Mouse (Mus musculus) forebrain, embryonic 15.5 days (tissue): ENCODE data around the gene Trnt1. TPM values are rescaled to one million over a fixed set of nuclear protein-coding genes. Genes with fewer than 3 reads are reported as not detected.

Source experiments
- ATAC-seq: fragments of 200-750 bp; cut with Nextera tagmentation; replicated peaks from 2 replicates; pipeline ENCODE4 v1.8.0; 2017; ENCODE audit warnings: mild to moderate bottlenecking, moderate TSS enrichment, moderate library complexity
- H3K27ac ChIP-seq: fragments of 300-500 bp; sonication (generic); replicated peaks from 2 replicates; pipeline ENCODE4 v1.5.1; 2015; ENCODE audit warnings: mild to moderate bottlenecking, inconsistent platforms
- H3K27me3 ChIP-seq: fragments of 300-500 bp; sonication (generic); 2 replicates; pipeline ENCODE4 v1.6.1; 2015; ENCODE audit warnings: inconsistent platforms
- H3K36me3 ChIP-seq: fragments of 300-500 bp; sonication (generic); 2 replicates; pipeline ENCODE4 v1.6.1; 2015; ENCODE audit warnings: mild to moderate bottlenecking, inconsistent platforms
- H3K4me1 ChIP-seq: fragments of 300-500 bp; sonication (generic); 2 replicates; pipeline ENCODE4 v1.6.1; 2015; ENCODE audit warnings: inconsistent platforms
- H3K4me2 ChIP-seq: fragments of 300-500 bp; sonication (generic); replicated peaks from 2 replicates; pipeline ENCODE4 v1.6.1; 2015; ENCODE audit warnings: mild to moderate bottlenecking, inconsistent platforms
- H3K4me3 ChIP-seq: fragments of 300-500 bp; sonication (generic); 2 replicates; pipeline ENCODE4 v1.5.1; 2015; ENCODE audit warnings: mild to moderate bottlenecking, inconsistent platforms
- H3K9ac ChIP-seq: fragments of 300-500 bp; sonication (generic); replicated peaks from 2 replicates; pipeline ENCODE4 v1.6.1; 2015; ENCODE audit warnings: mild to moderate bottlenecking, inconsistent platforms
- H3K9me3 ChIP-seq: fragments of 300-500 bp; sonication (generic); 2 replicates; pipeline ENCODE4 v1.6.1; 2016; ENCODE audit warnings: inconsistent platforms
- WGBS: fragments of 180-500 bp; shearing (Covaris S2); methylation state at CpG from one replicate; pipeline ENCODE4 v1.1.7; 2015; ENCODE audit warnings: mixed read lengths; 5-methylcytosine and 5-hydroxymethylcytosine counted together
- polyA plus RNA-seq: library from polyadenylated mRNA; unstranded; fragments of >200 nt; fragmentation: Nextera tagmentation; extraction: Ambion mirVana; gene quantifications from 2 replicates; pipeline ENCODE4 v1.2.1, GENCODE M21; 2015

The Trnt1 gene
- polyA plus RNA-seq, 1 experiment from 2014 or later: 71.6 TPM

DNA sequence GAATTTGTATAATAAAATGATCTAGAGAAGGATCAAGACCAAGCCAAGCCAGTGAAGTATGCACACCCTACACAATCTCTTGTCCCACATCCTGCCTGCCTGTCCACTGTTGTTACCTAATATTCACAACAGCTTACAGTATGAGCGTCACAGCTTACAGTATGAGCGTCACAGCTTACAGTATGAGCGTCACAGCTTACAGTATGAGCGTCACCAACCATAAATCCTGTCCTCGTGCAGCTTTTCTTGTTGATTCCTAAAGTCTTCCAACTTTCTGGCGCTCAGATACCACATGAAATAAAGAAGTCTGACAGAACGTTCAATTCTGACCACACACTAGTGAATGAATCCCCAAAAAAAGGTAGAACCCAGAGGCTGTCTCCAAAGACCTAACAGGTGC is 24.2 kb downstream of the Trnt1 start:
- Histone ChIP-seq H3K4me3 (no peak overlapping the region), H3K9me3 (no peaks in the 10 kb centered on the region), H3K27ac (no peak overlapping the region), H3K4me1 (no peaks in the 10 kb centered on the region), H3K9ac (no peak overlapping the region), H3K4me2 (no peak overlapping the region), H3K27me3 (no peaks in the 10 kb centered on the region), H3K36me3 (peaks cover 58% of the 10 kb centered on the region)
- ATAC-seq: no peak
- WGBS: 94% methylated on average over 7 of the region's 7 CpGs

- WGBS: 94% methylated on average over 10 of the region's 10 CpGs
- peaks cover 4% of the 10 kb centered on the region for H3K4me1 ChIP-seq
- ATAC-seq: no peak
- H3K4me3 ChIP-seq: no peak overlapping the region
- no peak overlapping the region for H3K4me2 ChIP-seq
- H3K27me3 ChIP-seq: no peaks in the 10 kb centered on the region
- no peak overlapping the region for H3K9ac ChIP-seq
- no peaks in the 10 kb centered on the region for H3K9me3 ChIP-seq
- peaks cover 53% of the 10 kb centered on the region for H3K36me3 ChIP-seq
- no peak overlapping the region for H3K27ac ChIP-seq
Observed at GRCm38 (mm10) chr6:106793621-106794020, 24.7 kb downstream of the Trnt1 start.

DNA sequence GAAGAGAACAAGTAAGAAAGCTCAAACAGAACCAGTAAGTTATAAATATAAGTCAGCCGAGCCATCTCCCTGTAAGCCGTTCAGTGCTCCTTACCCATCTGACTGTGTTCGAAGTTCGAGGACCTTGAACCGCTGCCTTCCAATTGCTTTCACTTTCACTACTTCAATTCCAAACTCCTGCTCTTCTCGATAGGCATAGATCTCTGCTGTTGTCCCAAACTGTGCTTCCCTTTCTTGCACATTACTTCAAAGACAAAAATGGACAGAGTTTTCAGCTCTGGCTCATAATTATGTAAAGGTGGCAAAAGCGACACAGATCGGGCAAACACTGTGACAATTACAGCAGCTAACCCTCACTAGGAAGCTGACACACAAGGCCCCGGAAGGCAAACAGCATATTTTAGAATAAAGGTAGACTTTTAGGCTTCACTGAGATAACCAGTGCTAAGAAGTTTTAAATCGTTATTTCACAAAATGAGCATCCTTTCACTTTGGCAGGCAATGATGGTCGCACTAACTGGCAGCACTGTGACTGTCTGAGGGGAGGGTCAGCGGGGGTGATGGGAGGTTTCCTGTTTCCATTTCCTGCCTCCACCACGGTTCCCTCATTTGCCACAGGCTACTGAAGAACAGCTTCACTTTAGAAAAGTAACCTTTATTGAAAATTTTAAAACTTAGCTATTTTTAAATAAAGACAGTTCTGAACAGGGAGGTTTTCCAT is 25.3 kb downstream of the Trnt1 start:
- Histone ChIP-seq H3K9ac (no peak overlapping the region), H3K27ac (no peak overlapping the region), H3K4me2 (no peak overlapping the region), H3K9me3 (no peaks in the 10 kb centered on the region), H3K4me3 (no peak overlapping the region), H3K27me3 (no peaks in the 10 kb centered on the region), H3K4me1 (peaks cover 10% of the 10 kb centered on the region), H3K36me3 (peaks cover 47% of the 10 kb centered on the region)
- 92% methylated on average over 13 of the region's 13 CpGs for WGBS
- no peak for ATAC-seq

GRCm38 (mm10) chr6:106799333-106800226 is 30.7 kb downstream of the Trnt1 start, which contains the start of gene Crbn:
Gene Crbn (minus strand): TSS chr6:106800077.
- peak within 1 kb of the TSS; percentile 93 for H3K4me3 ChIP-seq
- no peaks in the 10 kb centered on the region for H3K27me3 ChIP-seq
- peaks cover 16% of the 10 kb centered on the region for H3K4me1 ChIP-seq
- H3K9me3 ChIP-seq: no peaks in the 10 kb centered on the region
- peak; percentile 99 for ATAC-seq
- 2% methylated on average over 57 of the region's 57 CpGs for WGBS
- no peak within 1 kb of the TSS for H3K27ac ChIP-seq
- peak within 1 kb of the TSS; percentile 70 for H3K4me2 ChIP-seq
- H3K36me3 ChIP-seq: peaks cover 9% of the 10 kb centered on the region; the same call in 1 of the 2 replicates
- peak within 1 kb of the TSS; percentile 79 for H3K9ac ChIP-seq

DNA sequence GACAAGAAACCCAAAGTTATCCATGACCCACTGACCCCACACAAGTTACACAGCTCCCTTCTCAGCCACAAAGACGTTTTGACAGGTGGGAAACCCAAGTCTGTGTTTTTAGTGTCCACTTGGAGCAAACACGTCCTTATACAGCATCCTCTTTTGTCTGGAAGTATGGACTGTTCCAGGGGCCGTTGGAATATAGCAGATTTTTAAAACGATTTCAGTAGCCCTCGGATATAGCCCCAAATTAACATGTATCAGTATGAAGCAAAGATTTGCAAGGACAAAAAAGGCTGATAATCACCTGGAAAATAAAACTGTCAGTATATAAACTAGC is 31.3 kb downstream of the Trnt1 start:
- Histone ChIP-seq H3K36me3 (peaks cover 5% of the 10 kb centered on the region; the same call in 1 of the 2 replicates), H3K4me3 (peak overlapping the region; percentile 93), H3K9ac (no peak overlapping the region), H3K4me2 (peak overlapping the region; percentile 70), H3K27me3 (no peaks in the 10 kb centered on the region), H3K4me1 (peaks cover 16% of the 10 kb centered on the region), H3K9me3 (no peaks in the 10 kb centered on the region), H3K27ac (no peak overlapping the region)
- ATAC-seq: no peak
- 60% methylated on average over 5 of the region's 5 CpGs for WGBS

GRCm38 (mm10) chr6:106804904-106805303 is 36.0 kb downstream of the Trnt1 start:
- Histone ChIP-seq H3K36me3 (no peaks in the 10 kb centered on the region), H3K4me1 (peaks cover 3% of the 10 kb centered on the region; the same call in 1 of the 2 replicates), H3K4me3 (no peak overlapping the region), H3K4me2 (no peak overlapping the region), H3K9me3 (no peaks in the 10 kb centered on the region), H3K9ac (no peak overlapping the region), H3K27me3 (no peaks in the 10 kb centered on the region), H3K27ac (no peak overlapping the region)
- ATAC-seq: peak; percentile 47
- 31% methylated on average over 2 of the region's 2 CpGs for WGBS

- no peaks in the 10 kb centered on the region for H3K27me3 ChIP-seq
- no peak overlapping the region for H3K4me2 ChIP-seq
- no peak overlapping the region for H3K4me3 ChIP-seq
- ATAC-seq: no peak
- H3K9ac ChIP-seq: no peak overlapping the region
- WGBS: 69% methylated on average over 2 of the region's 2 CpGs
- no peaks in the 10 kb centered on the region for H3K9me3 ChIP-seq
- H3K27ac ChIP-seq: no peak overlapping the region
- no peaks in the 10 kb centered on the region for H3K4me1 ChIP-seq
- H3K36me3 ChIP-seq: no peaks in the 10 kb centered on the region
Observed at GRCm38 (mm10) chr6:106809161-106809560, 40.2 kb downstream of the Trnt1 start.

DNA sequence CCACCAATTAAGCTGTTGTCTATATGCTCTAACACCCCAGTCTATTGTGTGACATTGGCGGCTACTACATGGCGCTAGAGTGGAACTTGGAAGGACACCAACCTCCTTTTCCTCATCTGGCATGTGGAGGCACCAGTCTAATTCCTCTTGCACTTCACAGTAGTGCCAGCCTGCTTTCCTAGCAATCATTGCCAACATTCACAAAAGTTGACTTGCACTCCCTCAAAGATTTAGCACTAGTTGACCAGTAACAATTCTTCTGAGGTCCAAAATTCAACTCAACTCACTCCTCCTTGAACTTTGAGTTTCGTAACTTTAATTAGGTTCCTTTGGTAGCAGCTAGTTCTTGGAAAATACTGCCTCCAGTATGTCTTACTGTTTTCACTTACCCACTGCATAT is 41.8 kb downstream of the Trnt1 start:
- no peak overlapping the region for H3K9ac ChIP-seq
- H3K27ac ChIP-seq: no peak overlapping the region
- no peaks in the 10 kb centered on the region for H3K4me1 ChIP-seq
- no peaks in the 10 kb centered on the region for H3K9me3 ChIP-seq
- H3K4me3 ChIP-seq: no peak overlapping the region
- no peaks in the 10 kb centered on the region for H3K27me3 ChIP-seq
- no peak for ATAC-seq
- H3K4me2 ChIP-seq: no peak overlapping the region
- no peaks in the 10 kb centered on the region for H3K36me3 ChIP-seq
- WGBS: 91% methylated on average over 3 of the region's 3 CpGs

GRCm38 (mm10) chr6:106819246-106819645 is 50.3 kb downstream of the Trnt1 start:
- no peaks in the 10 kb centered on the region for H3K27me3 ChIP-seq
- ATAC-seq: no peak
- H3K36me3 ChIP-seq: no peaks in the 10 kb centered on the region
- no peak overlapping the region for H3K9ac ChIP-seq
- no peak overlapping the region for H3K27ac ChIP-seq
- H3K9me3 ChIP-seq: no peaks in the 10 kb centered on the region
- no peak overlapping the region for H3K4me2 ChIP-seq
- H3K4me3 ChIP-seq: no peak overlapping the region
- H3K4me1 ChIP-seq: no peaks in the 10 kb centered on the region

DNA sequence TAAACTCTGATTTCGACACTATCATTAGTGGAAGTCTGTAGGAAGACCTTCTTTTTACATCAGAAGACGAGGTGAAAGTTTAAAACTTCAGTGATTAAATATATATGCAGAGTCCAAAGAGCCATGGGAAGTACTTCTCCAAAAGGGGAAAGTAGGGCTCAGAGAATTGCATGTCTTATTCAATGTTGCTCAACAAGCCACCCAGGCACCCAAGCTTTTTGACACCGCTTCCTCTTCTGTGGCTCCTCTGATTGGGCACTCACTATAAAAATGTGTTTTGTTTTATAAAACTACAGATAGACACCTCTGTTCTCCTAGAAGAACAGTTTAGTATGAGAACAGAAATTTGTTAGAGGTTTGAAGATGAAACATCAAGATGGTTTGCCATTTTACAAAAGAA is 51.0 kb downstream of the Trnt1 start:
- no peak overlapping the region for H3K9ac ChIP-seq
- H3K27me3 ChIP-seq: no peaks in the 10 kb centered on the region
- no peaks in the 10 kb centered on the region for H3K9me3 ChIP-seq
- H3K4me2 ChIP-seq: no peak overlapping the region
- no peak overlapping the region for H3K27ac ChIP-seq
- 85% methylated on average over 3 of the region's 3 CpGs for WGBS
- no peaks in the 10 kb centered on the region for H3K4me1 ChIP-seq
- H3K36me3 ChIP-seq: no peaks in the 10 kb centered on the region
- H3K4me3 ChIP-seq: no peak overlapping the region
- no peak for ATAC-seq

GRCm38 (mm10) chr6:106820566-106820965 is 51.6 kb downstream of the Trnt1 start:
- Histone ChIP-seq H3K9me3 (no peaks in the 10 kb centered on the region), H3K4me2 (no peak overlapping the region), H3K27me3 (no peaks in the 10 kb centered on the region), H3K4me3 (no peak overlapping the region), H3K36me3 (no peaks in the 10 kb centered on the region), H3K9ac (no peak overlapping the region), H3K27ac (no peak overlapping the region), H3K4me1 (no peaks in the 10 kb centered on the region)
- no peak for ATAC-seq

- Histone ChIP-seq H3K4me3 (no peak overlapping the region), H3K27ac (no peak overlapping the region), H3K27me3 (no peaks in the 10 kb centered on the region), H3K4me1 (no peaks in the 10 kb centered on the region), H3K4me2 (no peak overlapping the region), H3K36me3 (no peaks in the 10 kb centered on the region), H3K9ac (no peak overlapping the region), H3K9me3 (no peaks in the 10 kb centered on the region)
- 50% methylated on average over 1 of the region's 1 CpGs for WGBS
- no peak for ATAC-seq
Observed at GRCm38 (mm10) chr6:106822329-106822728, 53.4 kb downstream of the Trnt1 start.
